Mouse (Mus musculus) limb, embryonic 13.5 days (tissue): ENCODE measurements at regions not wholly inside any gene's neighbourhood (a gene's known extent, or its start where the extent isn't known, plus 50 kb on each side); places are given as distances from the start of the nearest gene placed in this dataset.
"Not testable (repeated sequence)": the region's sequence is repeated elsewhere in the genome, so short reads cannot be mapped to it uniquely, and the experiment has no call there.

Experiments
- ATAC-seq: fragments of 200-750 bp; cut with Nextera tagmentation; 2 replicates; pipeline ENCODE4 v1.8.0; 2017; ENCODE audit warnings: low read depth, moderate number of reproducible peaks, moderate TSS enrichment; ENCODE audit not compliant: low FRiP score
- H3K27ac ChIP-seq: fragments of 300-500 bp; sonication (generic); 2 replicates; pipeline ENCODE4 v1.5.1; 2015; ENCODE audit warnings: inconsistent platforms, mild to moderate bottlenecking, moderate library complexity
- H3K27me3 ChIP-seq: fragments of 300-500 bp; sonication (generic); 2 replicates; pipeline ENCODE4 v1.6.1; 2015; ENCODE audit warnings: mild to moderate bottlenecking, inconsistent platforms
- H3K36me3 ChIP-seq: fragments of 300-500 bp; sonication (generic); 2 replicates; pipeline ENCODE4 v1.6.1; 2015; ENCODE audit warnings: inconsistent platforms, mild to moderate bottlenecking, moderate library complexity
- H3K4me1 ChIP-seq: fragments of 300-500 bp; sonication (generic); 2 replicates; pipeline ENCODE4 v1.6.1; 2015; ENCODE audit warnings: inconsistent platforms
- H3K4me2 ChIP-seq: fragments of 300-500 bp; sonication (generic); replicated peaks from 2 replicates; pipeline ENCODE4 v1.6.1; 2015; ENCODE audit warnings: inconsistent platforms, mild to moderate bottlenecking, moderate library complexity
- H3K4me3 ChIP-seq: fragments of 300-500 bp; sonication (generic); 2 replicates; pipeline ENCODE4 v1.5.1; 2015; ENCODE audit warnings: moderate library complexity, mild to moderate bottlenecking, inconsistent platforms
- H3K9ac ChIP-seq: fragments of 300-500 bp; sonication (generic); 2 replicates; pipeline ENCODE4 v1.6.1; 2015; ENCODE audit warnings: mild to moderate bottlenecking, inconsistent platforms
- H3K9me3 ChIP-seq: fragments of 300-500 bp; sonication (generic); 2 replicates; pipeline ENCODE4 v1.6.1; 2016; ENCODE audit warnings: inconsistent platforms
- WGBS: fragments of 180-500 bp; shearing (Covaris S2); methylation state at CpG from one replicate; pipeline ENCODE4 v1.1.7; 2015; 5-methylcytosine and 5-hydroxymethylcytosine counted together

DNA sequence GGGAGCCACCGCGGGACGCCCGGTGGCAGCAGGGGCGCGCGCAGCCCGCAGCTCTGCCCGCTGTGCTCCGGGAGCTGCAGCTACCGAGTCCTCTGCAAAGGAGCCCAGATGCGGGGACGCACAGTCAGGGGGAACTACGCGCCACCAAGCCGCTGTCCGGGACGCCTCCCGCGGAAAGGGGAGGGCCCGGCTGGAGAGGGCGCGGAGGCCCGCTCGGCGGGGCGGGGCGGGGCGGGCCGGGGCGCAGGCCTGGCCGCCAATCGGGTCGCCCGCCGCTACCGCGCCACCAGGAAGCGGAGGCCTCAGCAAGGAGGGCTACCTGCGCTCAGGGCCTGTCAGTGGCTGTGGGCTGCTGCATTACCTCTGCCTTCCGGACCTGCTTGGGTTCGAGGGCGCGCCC is 128.1 kb downstream of the 9030624G23Rik start:
- not testable (repeated sequence) for H3K27me3 ChIP-seq, H3K36me3 ChIP-seq, H3K4me1 ChIP-seq, ATAC-seq, H3K9ac ChIP-seq, H3K27ac ChIP-seq, H3K9me3 ChIP-seq
- WGBS = no CpG with 5 or more reads among the region's 44 CpGs
- H3K4me3 ChIP-seq = peak overlapping the region; percentile 38
- H3K4me2 ChIP-seq = 0 out of 2 replicates have a peak overlapping the region, but pooled peaks have one; percentile 27
